Mouse (Mus musculus): ENCODE data around the gene Sbno2. TPM values are rescaled to one million over a fixed set of nuclear protein-coding genes. Genes with fewer than 3 reads are reported as not detected.
"Not testable (repeated sequence)": the region's sequence is repeated elsewhere in the genome, so short reads cannot be mapped to it uniquely, and the experiment has no call there.

Sbno2 gene
- polyA plus RNA-seq, 1 experiment from 2014 or later = 15.0 TPM

DNA sequence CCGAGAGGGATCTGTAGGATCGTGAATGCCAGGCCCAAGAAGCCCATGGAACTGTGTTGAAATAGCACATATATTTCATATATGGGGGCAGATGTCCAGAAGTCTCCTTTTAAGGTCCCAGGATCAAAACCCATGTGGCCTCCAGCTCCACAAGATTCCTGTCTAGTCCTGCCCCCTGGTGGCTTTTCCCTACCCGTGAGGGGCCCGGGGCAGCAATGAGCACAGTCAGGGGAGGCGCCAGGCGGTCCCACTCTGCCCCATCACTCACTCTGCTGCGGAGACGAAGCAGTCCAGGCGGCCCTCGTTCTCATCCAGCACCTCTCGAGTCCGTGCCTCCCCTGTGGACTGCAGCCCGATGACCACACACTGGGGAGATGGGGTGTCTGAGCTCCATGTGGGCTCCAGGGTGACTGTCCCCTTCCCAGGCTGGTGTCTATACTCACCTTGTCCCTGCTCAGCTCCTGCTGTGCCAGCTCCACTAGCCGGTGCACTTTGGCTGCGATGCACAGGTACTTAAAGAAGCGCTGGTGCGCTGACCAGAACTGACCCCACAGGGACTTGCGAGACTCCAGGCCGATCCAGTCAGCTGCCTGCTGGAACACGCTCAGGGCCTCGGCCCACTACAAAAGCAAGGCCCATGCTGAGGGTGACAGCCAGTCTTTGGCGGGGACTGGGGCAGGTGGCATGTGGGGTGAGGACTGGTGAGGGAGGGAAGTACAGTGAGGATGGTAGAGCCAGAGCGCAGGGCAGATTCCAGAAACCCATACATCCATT is 41.3 kb downstream of the Sbno2 start:
- H3K27me3 ChIP-seq (replicated peaks) = no peaks in the 10 kb centered on the region
- H3K36me3 ChIP-seq = peaks cover 91% of the 10 kb centered on the region
- no peak overlapping the region for H3K4me3 ChIP-seq
- no peak for ATAC-seq
- H3K9ac ChIP-seq = no peak overlapping the region
- H3K27ac ChIP-seq = no peak overlapping the region
- 85% methylated on average over 23 of the region's 23 CpGs for WGBS (ENCODE audit: insufficient replicate concordance)
- H3K9me3 ChIP-seq (replicated peaks) = no peaks in the 10 kb centered on the region
- peaks cover 5% of the 10 kb centered on the region for H3K4me1 ChIP-seq
- H3K4me2 ChIP-seq = no peak overlapping the region

DNA sequence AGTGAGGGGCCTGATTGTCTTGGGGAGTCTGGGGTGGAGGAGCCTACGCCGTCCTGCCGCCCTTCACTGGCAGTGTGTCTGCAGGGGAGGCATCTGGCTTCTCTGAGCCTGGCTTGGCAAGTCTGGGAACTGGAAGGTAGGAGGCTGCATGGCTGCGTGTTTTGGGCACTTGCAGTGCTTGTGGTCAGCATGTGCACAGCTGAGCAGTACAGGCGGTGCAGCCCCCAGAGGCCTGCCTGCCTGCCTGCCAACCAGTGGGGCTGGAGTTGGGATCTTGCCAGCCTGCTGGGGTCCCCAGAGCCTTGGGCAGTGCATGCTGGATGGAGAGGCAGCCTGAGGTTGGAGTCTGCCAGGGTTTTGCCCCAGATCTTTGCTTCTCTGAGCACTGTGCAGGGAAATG is 42.3 kb downstream of the Sbno2 start:
- no peak for ATAC-seq
- WGBS (ENCODE audit: insufficient replicate concordance) = 85% methylated on average over 5 of the region's 5 CpGs

DNA sequence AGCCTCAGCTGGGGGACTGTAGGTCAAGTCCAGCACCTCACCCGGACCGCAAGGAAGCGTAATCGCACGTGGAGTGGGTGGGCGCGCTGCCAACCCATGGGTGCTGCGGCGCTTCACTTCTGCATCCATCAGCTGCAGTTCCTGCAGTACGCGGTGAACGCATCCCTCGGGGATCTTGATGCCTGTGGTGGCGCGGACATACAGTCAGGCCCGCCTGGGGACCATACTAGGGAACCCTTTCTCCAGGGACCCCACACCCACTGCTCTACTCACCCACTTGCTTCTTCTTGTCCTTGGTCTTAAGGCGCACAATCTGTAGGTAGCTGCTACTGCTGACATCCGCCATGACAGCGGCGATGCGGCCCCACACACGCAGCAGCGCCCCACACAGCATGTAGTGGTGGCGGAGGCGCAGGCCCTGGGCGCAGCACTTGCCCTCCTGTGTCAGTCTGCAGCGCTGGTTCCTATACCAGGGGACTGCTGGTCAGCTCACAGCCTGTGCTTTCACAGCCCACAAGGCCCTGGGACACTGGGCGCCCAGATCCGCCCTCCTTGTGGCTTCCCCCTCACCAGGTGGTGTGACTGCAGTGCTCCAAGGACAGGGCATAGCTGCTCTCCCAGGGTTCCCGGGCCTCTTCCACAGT is 47.6 kb downstream of the Sbno2 start:
- no peak overlapping the region for H3K9ac ChIP-seq
- H3K4me1 ChIP-seq = peaks cover 28% of the 10 kb centered on the region
- no peak overlapping the region for H3K4me3 ChIP-seq
- H3K36me3 ChIP-seq = peaks cover 78% of the 10 kb centered on the region
- no peak overlapping the region; the same call in 1 of the 2 replicates for H3K27ac ChIP-seq
- no peaks in the 10 kb centered on the region for H3K27me3 ChIP-seq (replicated peaks)
- no peak overlapping the region for H3K4me2 ChIP-seq
- 83% methylated on average over 30 of the region's 30 CpGs for WGBS (ENCODE audit: insufficient replicate concordance)
- no peaks in the 10 kb centered on the region for H3K9me3 ChIP-seq (replicated peaks)
- no peak for ATAC-seq

More for the DNA sequence above, 42.3 kb downstream of the Sbno2 start:
- no peak overlapping the region for H3K4me3 ChIP-seq
- no peak overlapping the region for H3K9ac ChIP-seq
- H3K4me2 ChIP-seq = no peak overlapping the region
- no peak overlapping the region for H3K27ac ChIP-seq
- H3K4me1 ChIP-seq = peaks cover 5% of the 10 kb centered on the region
- peaks cover 93% of the 10 kb centered on the region for H3K36me3 ChIP-seq
- no peaks in the 10 kb centered on the region for H3K9me3 ChIP-seq (replicated peaks)
- no peaks in the 10 kb centered on the region for H3K27me3 ChIP-seq (replicated peaks)

DNA sequence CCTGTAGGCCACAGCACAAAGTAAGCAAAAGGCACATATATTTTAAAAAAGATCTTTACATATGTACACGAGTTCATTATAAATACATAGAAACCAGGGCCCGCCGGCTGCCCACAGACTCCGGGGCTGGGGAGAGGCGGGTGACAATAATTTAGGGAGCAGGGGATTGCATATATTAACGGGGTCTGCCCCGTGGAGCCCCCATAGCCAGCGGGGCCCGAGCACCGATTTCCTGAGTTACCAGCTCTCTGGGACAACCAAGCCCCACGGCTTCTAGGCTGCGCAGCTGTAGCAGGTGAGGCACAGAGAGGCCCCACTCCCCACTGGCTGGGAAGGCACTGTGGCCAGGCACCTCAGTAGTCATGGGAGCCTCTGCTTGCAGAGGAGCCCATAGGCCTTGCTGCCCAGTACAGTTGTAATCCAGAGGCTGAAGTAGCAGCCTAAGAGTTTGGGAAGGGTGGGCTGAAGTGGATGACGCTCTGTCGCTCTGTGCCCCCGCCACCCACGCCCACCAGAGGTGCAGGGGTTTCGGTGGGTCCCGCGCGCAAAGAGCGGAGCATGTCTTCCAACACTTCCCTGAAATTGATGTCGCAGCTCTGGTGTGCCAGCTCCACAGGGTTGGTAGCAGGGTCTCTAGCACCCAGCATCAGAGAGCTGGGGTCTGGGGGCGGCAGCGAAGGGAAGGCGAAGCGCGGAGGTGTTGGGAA is 48.2 kb downstream of the Sbno2 start:
- H3K9me3 ChIP-seq (replicated peaks) = no peaks in the 10 kb centered on the region
- peak overlapping the region; percentile 64; the same call in 1 of the 2 replicates for H3K27ac ChIP-seq
- no peak overlapping the region for H3K4me2 ChIP-seq
- H3K9ac ChIP-seq = no peak overlapping the region
- ATAC-seq = no peak
- no peak overlapping the region for H3K4me3 ChIP-seq
- no peaks in the 10 kb centered on the region for H3K27me3 ChIP-seq (replicated peaks)
- H3K36me3 ChIP-seq = peaks cover 71% of the 10 kb centered on the region
- 89% methylated on average over 27 of the region's 27 CpGs for WGBS (ENCODE audit: insufficient replicate concordance)
- peaks cover 35% of the 10 kb centered on the region for H3K4me1 ChIP-seq

DNA sequence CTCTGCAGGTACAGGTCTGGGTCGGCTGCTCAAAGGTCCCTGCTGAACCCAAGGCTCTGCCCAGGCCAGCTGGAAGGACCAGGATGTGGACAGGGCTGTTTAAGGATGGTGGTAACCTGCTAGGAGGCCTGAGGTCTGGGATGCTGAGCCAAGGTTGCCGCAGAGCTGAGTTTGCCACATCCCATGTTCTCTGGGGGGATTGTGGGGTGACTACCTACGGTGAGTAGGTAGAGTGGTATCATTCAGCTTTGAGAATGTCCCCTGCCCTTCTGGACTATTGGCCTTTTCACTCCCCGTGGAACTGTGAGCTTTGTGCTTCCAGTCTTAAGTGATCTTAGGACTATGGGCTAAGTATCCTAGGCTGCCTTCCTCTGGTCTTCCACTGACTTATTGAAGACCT is 48.9 kb downstream of the Sbno2 start:
- ATAC-seq = no peak
- 91% methylated on average over 4 of the region's 4 CpGs for WGBS (ENCODE audit: insufficient replicate concordance)
- Histone ChIP-seq H3K4me2 (no peak overlapping the region), H3K9ac (no peak overlapping the region), H3K4me3 (no peak overlapping the region), H3K4me1 (peaks cover 41% of the 10 kb centered on the region), H3K36me3 (peaks cover 65% of the 10 kb centered on the region), H3K9me3 (replicated peaks) (no peaks in the 10 kb centered on the region), H3K27ac (peak overlapping the region; percentile 64; the same call in 1 of the 2 replicates), H3K27me3 (replicated peaks) (no peaks in the 10 kb centered on the region)

DNA sequence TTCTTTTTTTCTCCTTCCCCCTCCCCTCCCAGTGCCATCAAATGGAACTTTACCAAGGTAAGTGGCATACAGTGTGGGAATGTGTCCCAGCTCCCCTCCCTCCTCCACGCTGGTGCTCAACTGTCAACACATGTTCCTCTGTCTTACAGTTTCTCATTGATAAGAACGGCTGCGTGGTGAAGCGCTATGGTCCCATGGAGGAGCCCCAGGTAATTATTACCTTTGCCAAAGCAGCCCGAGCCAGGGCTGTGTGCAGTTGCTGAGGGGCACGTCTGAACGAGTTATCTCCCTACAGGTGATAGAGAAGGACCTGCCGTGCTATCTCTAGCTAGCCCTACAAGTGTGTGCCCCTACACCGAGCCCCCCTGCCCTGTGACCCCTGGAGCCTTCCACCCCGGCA is 49.5 kb downstream of the Sbno2 start:
- no peaks in the 10 kb centered on the region for H3K9me3 ChIP-seq (replicated peaks)
- peak overlapping the region; percentile 95 for H3K4me2 ChIP-seq
- H3K4me1 ChIP-seq = peaks cover 47% of the 10 kb centered on the region
- ATAC-seq = no peak
- 46% methylated on average over 9 of the region's 10 CpGs for WGBS (ENCODE audit: insufficient replicate concordance)
- peak overlapping the region; percentile 94; the same call in 1 of the 2 replicates for H3K4me3 ChIP-seq
- no peaks in the 10 kb centered on the region for H3K27me3 ChIP-seq (replicated peaks)
- H3K36me3 ChIP-seq = peaks cover 59% of the 10 kb centered on the region
- peak overlapping the region; percentile 99 for H3K27ac ChIP-seq
- peak overlapping the region; percentile 100 for H3K9ac ChIP-seq

DNA sequence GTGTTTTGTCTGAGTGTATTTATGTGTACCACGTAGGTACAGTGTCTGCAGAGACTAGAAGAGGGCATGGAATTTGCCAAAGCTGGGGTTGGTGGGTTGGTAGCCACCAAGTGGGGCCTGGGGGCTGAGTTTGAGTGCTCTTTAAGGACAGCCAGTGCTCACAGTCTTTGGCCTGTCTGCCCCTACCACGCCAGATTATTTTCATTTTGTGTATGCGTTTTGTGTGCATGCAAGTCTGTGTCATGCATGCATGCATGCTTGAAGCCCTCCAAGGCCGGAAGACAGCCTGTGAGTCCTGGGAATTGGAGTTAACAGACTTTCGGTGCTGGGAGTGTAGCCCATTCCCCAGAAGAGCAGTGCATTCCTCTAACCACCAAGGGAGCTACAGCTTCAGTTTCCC is 50.0 kb downstream of the Sbno2 start:
- Histone ChIP-seq H3K9ac (peak overlapping the region; percentile 100), H3K4me2 (peak overlapping the region; percentile 95), H3K4me1 (peaks cover 52% of the 10 kb centered on the region), H3K27ac (peak overlapping the region; percentile 99), H3K36me3 (peaks cover 54% of the 10 kb centered on the region), H3K27me3 (replicated peaks) (no peaks in the 10 kb centered on the region), H3K9me3 (replicated peaks) (no peaks in the 10 kb centered on the region), H3K4me3 (peak overlapping the region; percentile 94)
- no peak for ATAC-seq
- WGBS (ENCODE audit: insufficient replicate concordance) = 74% methylated on average over 5 of the region's 5 CpGs

DNA sequence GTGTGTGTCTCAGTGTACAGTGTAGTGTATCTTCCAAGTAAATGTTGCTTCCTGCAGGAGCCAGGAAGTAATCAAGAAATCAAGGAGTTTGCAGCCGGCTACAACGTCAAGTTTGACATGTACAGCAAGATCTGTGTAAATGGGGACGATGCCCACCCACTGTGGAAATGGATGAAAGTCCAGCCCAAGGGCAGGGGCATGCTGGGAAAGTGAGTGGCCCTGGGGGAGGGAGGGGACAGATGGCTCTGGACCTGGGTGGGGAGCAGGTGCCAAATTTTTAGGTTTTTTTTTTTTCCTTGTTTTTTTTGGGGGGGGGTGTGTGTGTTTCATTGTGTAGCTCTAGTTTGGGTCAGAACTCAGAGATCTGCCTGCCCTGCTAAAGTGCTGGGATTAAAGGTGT is 50.5 kb downstream of the Sbno2 start:
- not testable (repeated sequence) for H3K27me3 ChIP-seq (replicated peaks); H3K9me3 ChIP-seq (replicated peaks); ATAC-seq
- peaks cover 49% of the 10 kb centered on the region for H3K36me3 ChIP-seq
- H3K4me1 ChIP-seq = peaks cover 57% of the 10 kb centered on the region
- peak overlapping the region; percentile 99 for H3K27ac ChIP-seq
- 15% methylated on average over 3 of the region's 3 CpGs for WGBS (ENCODE audit: insufficient replicate concordance)
- peak overlapping the region; percentile 100 for H3K9ac ChIP-seq
- H3K4me3 ChIP-seq = peak overlapping the region; percentile 94
- H3K4me2 ChIP-seq = peak overlapping the region; percentile 95

DNA sequence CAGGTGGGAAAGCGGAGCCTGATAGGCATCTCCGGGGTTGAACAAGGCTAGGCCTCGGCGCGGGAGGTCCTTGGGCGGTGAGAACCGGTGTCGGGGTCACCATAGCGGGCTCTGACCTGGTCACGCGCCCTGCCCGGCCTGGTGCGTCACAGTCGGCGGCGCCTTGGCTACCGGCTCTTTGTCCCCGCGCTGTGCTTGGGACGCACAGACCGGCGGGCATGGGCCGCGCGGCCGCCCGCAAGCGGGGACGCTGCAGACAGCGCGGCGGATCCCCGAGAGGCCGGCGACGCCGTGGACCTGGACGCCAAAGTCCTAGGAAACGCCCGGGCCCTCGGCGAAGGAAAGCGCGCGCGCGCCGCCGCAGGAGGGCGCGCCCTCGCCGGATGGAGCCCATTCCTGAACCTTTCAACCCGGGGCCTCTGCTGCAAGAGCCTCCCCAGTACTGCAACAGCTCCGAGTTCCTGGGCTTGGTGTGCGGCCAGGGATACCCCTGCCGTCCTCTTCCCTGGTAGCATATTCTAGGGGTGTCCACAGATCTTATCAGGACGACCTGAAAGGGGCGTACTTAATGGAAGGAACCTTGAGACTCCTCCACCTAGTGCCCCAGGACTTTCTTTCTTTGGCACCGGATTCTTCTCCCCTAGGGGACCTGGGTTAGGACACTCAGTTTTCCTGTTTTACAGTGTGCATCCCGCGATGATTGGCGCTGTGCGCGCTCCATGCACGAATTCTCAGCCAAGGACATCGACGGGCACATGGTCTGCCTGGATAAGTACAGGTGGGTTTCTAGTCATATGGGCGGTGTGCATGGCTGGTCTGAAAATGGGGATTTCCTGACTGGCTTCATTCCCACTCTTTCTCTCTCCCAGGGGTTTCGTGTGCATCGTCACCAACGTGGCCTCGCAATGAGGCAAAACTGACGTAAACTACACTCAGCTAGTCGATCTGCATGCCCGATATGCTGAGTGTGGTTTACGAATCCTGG is 51.2 kb downstream of the Sbno2 start:
- Histone ChIP-seq H3K36me3 (peaks cover 41% of the 10 kb centered on the region), H3K4me2 (peak overlapping the region; percentile 95), H3K27me3 (replicated peaks) (no peaks in the 10 kb centered on the region), H3K9me3 (replicated peaks) (no peaks in the 10 kb centered on the region), H3K9ac (peak overlapping the region; percentile 100), H3K4me1 (peaks cover 62% of the 10 kb centered on the region), H3K4me3 (peak overlapping the region; percentile 94), H3K27ac (peak overlapping the region; percentile 99)
- peak; percentile 48 for ATAC-seq
- WGBS (ENCODE audit: insufficient replicate concordance) = under 1% methylated on average over 77 of the region's 77 CpGs

DNA sequence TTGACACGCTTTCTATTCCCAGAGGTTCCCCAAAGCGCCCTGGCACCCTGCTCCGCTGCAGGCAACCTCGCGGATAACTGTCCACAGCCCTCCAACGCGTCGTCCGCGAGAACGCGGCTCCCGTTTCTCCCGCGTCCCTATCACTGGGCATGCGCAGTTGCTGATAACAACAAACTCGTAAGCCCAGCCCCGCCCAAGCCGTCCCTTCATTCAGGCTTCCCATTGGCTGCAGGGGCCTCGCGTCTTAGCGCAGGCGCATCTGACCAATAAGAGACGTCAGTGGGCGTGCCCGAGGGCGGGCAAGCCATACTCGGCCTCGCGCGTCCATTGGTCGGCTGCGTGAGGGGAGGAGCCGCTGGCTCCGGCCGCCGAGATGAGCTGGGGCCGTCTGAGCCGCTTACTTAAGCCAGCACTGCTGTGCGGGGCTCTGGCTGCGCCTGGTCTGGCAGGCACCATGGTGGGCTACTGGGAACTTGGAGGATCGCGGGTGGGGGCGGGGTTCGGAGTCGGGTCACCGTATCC is 52.1 kb downstream of the Sbno2 start:
- under 1% methylated on average over 47 of the region's 47 CpGs for WGBS (ENCODE audit: insufficient replicate concordance)
- Histone ChIP-seq H3K4me1 (peaks cover 70% of the 10 kb centered on the region), H3K4me3 (peak overlapping the region; percentile 94), H3K27ac (peak overlapping the region; percentile 99), H3K9ac (peak overlapping the region; percentile 100), H3K36me3 (peaks cover 33% of the 10 kb centered on the region), H3K9me3 (replicated peaks) (no peaks in the 10 kb centered on the region), H3K27me3 (replicated peaks) (no peaks in the 10 kb centered on the region), H3K4me2 (peak overlapping the region; percentile 95)
- peak; percentile 90 for ATAC-seq

DNA sequence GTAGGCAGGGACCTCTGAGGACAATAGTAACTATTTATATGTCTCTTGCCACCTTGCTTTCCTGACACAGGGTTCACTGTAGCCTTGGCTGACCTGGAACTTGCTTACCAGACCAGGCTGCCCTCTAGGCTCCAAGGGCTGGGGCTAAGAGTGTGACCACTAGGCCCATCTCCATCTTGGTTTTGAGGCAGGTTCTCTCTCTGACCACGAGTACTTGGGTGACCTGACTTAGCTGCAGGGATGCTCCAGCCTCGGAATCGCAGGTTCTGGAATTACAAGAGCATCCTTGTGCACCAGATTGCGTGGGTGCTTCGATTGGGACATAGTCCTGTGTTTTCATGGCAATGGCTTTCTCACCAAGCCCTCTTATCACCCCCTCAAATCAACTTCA is 53.0 kb downstream of the Sbno2 start:
- Histone ChIP-seq H3K27me3 (replicated peaks) (no peaks in the 10 kb centered on the region), H3K4me3 (no peak overlapping the region), H3K9ac (peak overlapping the region; percentile 62; the same call in 1 of the 2 replicates), H3K9me3 (replicated peaks) (no peaks in the 10 kb centered on the region), H3K4me1 (peaks cover 80% of the 10 kb centered on the region), H3K4me2 (peak overlapping the region; percentile 95), H3K27ac (peak overlapping the region; percentile 92), H3K36me3 (peaks cover 24% of the 10 kb centered on the region)
- 76% methylated on average over 5 of the region's 5 CpGs for WGBS (ENCODE audit: insufficient replicate concordance)
- no peak for ATAC-seq

Data from liver, embryonic 12.5 days (tissue).